Mouse (Mus musculus): ENCODE measurements around the gene Map3k9. TPM values are rescaled to one million over a fixed set of nuclear protein-coding genes. Genes with fewer than 3 reads are reported as not detected.

The Map3k9 gene
- total RNA-seq, 1 experiment = 5.4 TPM

DNA sequence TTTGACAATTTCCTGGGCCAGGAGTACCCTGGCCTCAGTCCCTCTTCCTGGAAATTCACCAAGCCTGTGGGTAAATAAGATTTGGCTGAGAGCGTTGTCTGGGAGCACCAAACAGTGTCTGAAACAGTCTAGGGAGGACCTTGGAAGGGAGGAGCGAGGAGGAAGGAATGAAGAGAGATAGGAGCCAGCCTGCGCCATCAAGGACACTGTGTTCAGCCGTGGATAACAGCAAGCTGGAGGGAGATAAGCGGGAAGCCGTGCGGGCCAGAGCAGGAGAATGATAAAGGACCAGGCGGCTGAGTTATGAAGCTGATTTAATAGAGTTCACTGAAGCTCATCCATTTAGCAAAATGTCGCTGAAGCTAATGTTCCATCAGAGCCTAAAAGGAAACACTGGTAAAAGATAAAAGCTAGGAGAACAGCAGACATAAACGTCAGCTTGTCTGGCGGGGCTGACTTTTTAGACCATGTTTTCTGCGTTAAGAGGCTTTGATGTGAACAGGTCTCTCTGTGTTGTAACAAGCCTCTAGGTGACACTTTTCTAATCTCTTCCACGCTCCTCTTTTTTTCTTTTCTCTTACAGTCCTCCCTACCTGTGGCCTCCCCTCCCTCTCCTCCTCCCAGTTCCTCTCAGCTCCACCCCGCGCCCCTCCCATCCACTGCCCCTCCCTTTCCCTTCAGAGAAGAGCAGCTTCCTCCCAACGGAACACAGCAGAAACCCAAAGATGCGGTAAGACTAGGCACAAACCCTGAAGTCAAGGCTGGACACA lies 26.0 kb upstream of the Map3k9 start:
- H3K36me3 ChIP-seq (ENCODE audit: control insufficient read depth, insufficient read depth, low read length, poor library complexity, severe bottlenecking) = no peaks in the 10 kb centered on the region
- no peak overlapping the region for H3K27ac ChIP-seq (ENCODE audit: insufficient read depth, low read depth, low read length, poor library complexity, severe bottlenecking)
- H3K9me3 ChIP-seq (ENCODE audit: control insufficient read depth, insufficient read depth, low read depth, low read length) = no peaks in the 10 kb centered on the region
- in situ Hi-C loops (cut with MboI; ENCODE audit: low sequenced_read_pairs in 2 of 2, unreplicated experiment in 2 of 2) = no loop called here
- TF ChIP-seq ZNF384 (IDR thresholded peaks at IDR 0.05; ENCODE audit: low read depth, low read length) (no peak), CHD2 (IDR thresholded peaks at IDR 0.05; ENCODE audit: low read depth, low read length) (no peak), MAFK (IDR thresholded peaks at IDR 0.05; ENCODE audit: insufficient read depth, low read depth, low read length) (no peak), HCFC1 (IDR thresholded peaks at IDR 0.05; ENCODE audit: borderline replicate concordance, insufficient read depth, low read length) (no peak), ZC3H11A (IDR thresholded peaks at IDR 0.05; ENCODE audit: borderline replicate concordance, low read depth, low read length) (no peak)
- no peak for DNase-seq (ENCODE audit: low read depth, low spot score)
- peak overlapping the region; percentile 72 for H3K9ac ChIP-seq (ENCODE audit: insufficient read depth, low read depth, low read length, poor library complexity, severe bottlenecking)
- H3K4me3 ChIP-seq (ENCODE audit: insufficient read depth in 1 of 2, low read depth in 1 of 2, low read length in 2 of 2, poor library complexity in 1 of 2, severe bottlenecking in 1 of 2) = peak overlapping the region; percentile 60 to 66
- peaks cover 0 to 13% of the 10 kb centered on the region in 2 experiments; a peak in 1 of 4 replicates for H3K4me1 ChIP-seq (ENCODE audit: control insufficient read depth in 2 of 2, insufficient read depth in 2 of 2, low read length in 2 of 2, poor library complexity in 1 of 2)

DNA sequence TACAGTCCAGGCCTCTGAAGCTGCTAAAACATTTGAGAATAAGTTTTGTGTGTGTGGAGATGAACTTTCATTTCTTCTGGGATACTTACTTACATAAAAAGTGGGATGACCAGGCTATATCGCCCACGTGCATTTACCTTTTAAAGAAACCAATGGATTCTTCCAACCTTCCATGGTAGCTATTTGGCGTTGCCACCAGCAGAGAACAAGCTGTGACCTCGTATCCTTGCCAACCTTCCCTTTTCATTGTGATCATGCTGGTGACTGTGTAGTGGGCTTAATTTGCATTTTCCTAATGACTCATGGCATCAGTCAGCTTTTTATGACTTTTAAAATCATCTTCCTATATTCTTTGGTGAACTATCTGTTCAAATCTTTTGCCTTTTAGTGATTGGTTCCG lies 25.1 kb upstream of the Map3k9 start:
- Histone ChIP-seq H3K27ac (ENCODE audit: insufficient read depth, low read depth, low read length, poor library complexity, severe bottlenecking) (no peak overlapping the region), H3K4me3 (ENCODE audit: insufficient read depth in 1 of 2, low read depth in 1 of 2, low read length in 2 of 2, poor library complexity in 1 of 2, severe bottlenecking in 1 of 2) (no peak overlapping the region), H3K9ac (ENCODE audit: insufficient read depth, low read depth, low read length, poor library complexity, severe bottlenecking) (no peak overlapping the region), H3K4me1 (ENCODE audit: control insufficient read depth in 2 of 2, insufficient read depth in 2 of 2, low read length in 2 of 2, poor library complexity in 1 of 2) (peaks cover 0 to 13% of the 10 kb centered on the region in 2 experiments; a peak in 1 of 4 replicates), H3K9me3 (ENCODE audit: control insufficient read depth, insufficient read depth, low read depth, low read length) (no peaks in the 10 kb centered on the region), H3K36me3 (ENCODE audit: control insufficient read depth, insufficient read depth, low read length, poor library complexity, severe bottlenecking) (no peaks in the 10 kb centered on the region)
- in situ Hi-C loops (cut with MboI; ENCODE audit: low sequenced_read_pairs in 2 of 2, unreplicated experiment in 2 of 2) = no loop called here
- no peak for TF ChIP-seq MAFK (IDR thresholded peaks at IDR 0.05; ENCODE audit: insufficient read depth, low read depth, low read length)
- TF ChIP-seq HCFC1 (IDR thresholded peaks at IDR 0.05; ENCODE audit: borderline replicate concordance, insufficient read depth, low read length) = no peak
- TF ChIP-seq ZC3H11A (IDR thresholded peaks at IDR 0.05; ENCODE audit: borderline replicate concordance, low read depth, low read length) = no peak
- no peak for TF ChIP-seq CHD2 (IDR thresholded peaks at IDR 0.05; ENCODE audit: low read depth, low read length)
- no peak for TF ChIP-seq ZNF384 (IDR thresholded peaks at IDR 0.05; ENCODE audit: low read depth, low read length)
- DNase-seq (ENCODE audit: low read depth, low spot score) = no peak

- H3K9me3 ChIP-seq (ENCODE audit: control insufficient read depth, insufficient read depth, low read depth, low read length) = no peaks in the 10 kb centered on the region
- no peak overlapping the region for H3K9ac ChIP-seq (ENCODE audit: insufficient read depth, low read depth, low read length, poor library complexity, severe bottlenecking)
- in situ Hi-C loops (cut with MboI; ENCODE audit: low sequenced_read_pairs in 2 of 2, unreplicated experiment in 2 of 2) = no loop called here
- H3K4me3 ChIP-seq (ENCODE audit: insufficient read depth in 1 of 2, low read depth in 1 of 2, low read length in 2 of 2, poor library complexity in 1 of 2, severe bottlenecking in 1 of 2) = no peak overlapping the region
- H3K4me1 ChIP-seq (ENCODE audit: control insufficient read depth in 2 of 2, insufficient read depth in 2 of 2, low read length in 2 of 2, poor library complexity in 1 of 2) = peaks cover 0 to 19% of the 10 kb centered on the region in 2 experiments; a peak in 1 of 4 replicates
- DNase-seq (ENCODE audit: low read depth, low spot score) = no peak
- H3K27ac ChIP-seq (ENCODE audit: insufficient read depth, low read depth, low read length, poor library complexity, severe bottlenecking) = no peak overlapping the region
- no peaks in the 10 kb centered on the region for H3K36me3 ChIP-seq (ENCODE audit: control insufficient read depth, insufficient read depth, low read length, poor library complexity, severe bottlenecking)
- TF ChIP-seq MAFK (IDR thresholded peaks at IDR 0.05; ENCODE audit: insufficient read depth, low read depth, low read length) (no peak), HCFC1 (IDR thresholded peaks at IDR 0.05; ENCODE audit: borderline replicate concordance, insufficient read depth, low read length) (no peak), CHD2 (IDR thresholded peaks at IDR 0.05; ENCODE audit: low read depth, low read length) (no peak), ZNF384 (IDR thresholded peaks at IDR 0.05; ENCODE audit: low read depth, low read length) (no peak), ZC3H11A (IDR thresholded peaks at IDR 0.05; ENCODE audit: borderline replicate concordance, low read depth, low read length) (no peak)
These were observed 22.8 kb upstream of the Map3k9 start for GRCm38 (mm10) chr12:81803803-81804202.

DNA sequence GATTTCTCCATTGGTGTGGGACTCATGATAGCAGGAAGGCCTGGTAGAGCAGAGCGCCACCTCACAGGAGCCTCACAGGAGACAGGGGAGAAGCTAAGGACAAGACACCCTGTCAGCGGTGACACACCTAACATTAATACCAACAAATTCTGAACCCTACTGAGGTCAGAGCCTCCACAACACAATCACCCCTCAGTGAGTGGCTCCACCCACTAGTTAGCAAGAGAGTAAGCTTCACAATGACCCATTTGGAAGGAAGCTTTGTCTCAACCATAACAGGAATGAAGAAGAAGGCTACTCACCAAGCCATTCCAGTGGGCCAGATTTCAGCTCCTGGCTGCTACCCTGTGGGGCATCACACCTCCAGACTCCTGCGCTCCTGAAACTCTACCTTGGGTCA lies 22.0 kb upstream of the Map3k9 start:
- Histone ChIP-seq H3K4me1 (ENCODE audit: control insufficient read depth in 2 of 2, insufficient read depth in 2 of 2, low read length in 2 of 2, poor library complexity in 1 of 2) (peaks cover 0 to 18% of the 10 kb centered on the region in 2 experiments; a peak in 1 of 4 replicates), H3K9ac (ENCODE audit: insufficient read depth, low read depth, low read length, poor library complexity, severe bottlenecking) (no peak overlapping the region), H3K9me3 (ENCODE audit: control insufficient read depth, insufficient read depth, low read depth, low read length) (no peaks in the 10 kb centered on the region), H3K4me3 (ENCODE audit: insufficient read depth in 1 of 2, low read depth in 1 of 2, low read length in 2 of 2, poor library complexity in 1 of 2, severe bottlenecking in 1 of 2) (no peak overlapping the region), H3K27ac (ENCODE audit: insufficient read depth, low read depth, low read length, poor library complexity, severe bottlenecking) (no peak overlapping the region), H3K36me3 (ENCODE audit: control insufficient read depth, insufficient read depth, low read length, poor library complexity, severe bottlenecking) (no peaks in the 10 kb centered on the region)
- DNase-seq (ENCODE audit: low read depth, low spot score) = no peak
- TF ChIP-seq ZC3H11A (IDR thresholded peaks at IDR 0.05; ENCODE audit: borderline replicate concordance, low read depth, low read length) = no peak
- TF ChIP-seq HCFC1 (IDR thresholded peaks at IDR 0.05; ENCODE audit: borderline replicate concordance, insufficient read depth, low read length) = no peak
- TF ChIP-seq CHD2 (IDR thresholded peaks at IDR 0.05; ENCODE audit: low read depth, low read length) = no peak
- no peak for TF ChIP-seq ZNF384 (IDR thresholded peaks at IDR 0.05; ENCODE audit: low read depth, low read length)
- TF ChIP-seq MAFK (IDR thresholded peaks at IDR 0.05; ENCODE audit: insufficient read depth, low read depth, low read length) = no peak
- in situ Hi-C loops (cut with MboI; ENCODE audit: low sequenced_read_pairs in 2 of 2, unreplicated experiment in 2 of 2) = no loop called here

All from ES-E14 (cell line).